ENCODE assay signal across 8 mouse cellular contexts in the genomic region with DNA sequence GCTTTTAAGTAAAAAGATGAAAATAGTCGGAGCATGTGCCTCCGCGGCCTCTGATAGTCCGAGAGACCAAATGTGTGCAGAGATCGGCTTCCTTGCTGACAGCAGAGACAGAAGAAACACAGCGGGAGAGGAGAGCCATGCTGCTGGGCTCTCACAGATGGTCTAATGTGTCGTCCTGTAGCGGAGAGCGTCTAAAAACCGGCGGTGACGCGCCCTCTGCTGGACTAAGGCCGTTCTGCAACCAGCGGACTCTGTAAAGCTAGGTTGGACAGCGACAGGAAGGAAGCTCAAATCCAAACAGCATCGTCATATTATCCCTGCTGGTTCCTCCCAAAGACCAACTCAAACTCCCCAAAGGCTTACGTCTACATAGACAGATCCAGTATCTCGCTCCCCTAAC. TPM values are rescaled to one million over a fixed set of nuclear protein-coding genes. Genes with fewer than 3 reads are reported as not detected.
DNase-seq lines count a peak whose midpoint lies in the region; ATAC-seq and TF ChIP-seq lines count a peak whose summit lies in the region.

No protein-coding gene starts in this region.

- peak; percentile 89 for TF ChIP-seq RAD21 in MEL (IDR thresholded peaks at IDR 0.05; ENCODE audit: low read depth, low read length)

- no peak overlapping the region for H3K27ac ChIP-seq in MEL (ENCODE audit: control insufficient read depth, low read depth, low read length)
- peak overlapping the region; percentile 85 for H3K27ac ChIP-seq in hindbrain, embryonic 12.5 days

- no peaks in the 10 kb centered on the region for H3K9me3 ChIP-seq in MEL (replicated peaks; ENCODE audit: insufficient read depth, low read length)
- H3K9me3 ChIP-seq in hindbrain, embryonic 12.5 days (replicated peaks): no peaks in the 10 kb centered on the region

- no peak overlapping the region for H3K9ac ChIP-seq in MEL (ENCODE audit: control insufficient read depth, low read depth, low read length, poor library complexity, severe bottlenecking)
- no peak overlapping the region for H3K9ac ChIP-seq in hindbrain, embryonic 12.5 days

- H3K4me2 ChIP-seq in hindbrain, embryonic 12.5 days (replicated peaks): peak overlapping the region; percentile 52

- H3K79me2 ChIP-seq in MEL (ENCODE audit: control insufficient read depth, insufficient read depth, low read length, poor library complexity): no peaks in the 10 kb centered on the region

- TF ChIP-seq POLR2A in MEL (IDR thresholded peaks at IDR 0.05; ENCODE audit: control insufficient read depth in 1 of 2, insufficient read depth in 1 of 2, low read depth in 1 of 2, low read length in 2 of 2, poor library complexity in 1 of 2): no peak

- ATAC-seq in hindbrain, embryonic 12.5 days (ENCODE audit: low FRiP score): peak; percentile 51

- under 1% methylated on average over 19 of the region's 19 CpGs for WGBS in hindbrain, embryonic 12.5 days

- no peak for TF ChIP-seq EP300 in MEL (IDR thresholded peaks at IDR 0.05; ENCODE audit: low read depth in 1 of 2, low read length in 2 of 2)

- peak; percentile 88 for DNase-seq in MEL (ENCODE audit: low read depth, low spot score)
- peak; percentile 94 for DNase-seq in cerebellum, adult 9-11 months
- peak; percentile 78 to 89 for DNase-seq in frontal cortex, postnatal 10 days (ENCODE audit: low spot score in 2 of 2)
- peak; percentile 94 to 95 for DNase-seq in layer of hippocampus, postnatal 14 days (ENCODE audit: low spot score in 2 of 2)
- peak; percentile 93 for DNase-seq in lung, postnatal 10 days
- peak; percentile 87 for DNase-seq in ovary, postnatal 36 days (ENCODE audit: low spot score)
- DNase-seq in thymus, postnatal 14 days: peak; percentile 85

- H3K36me3 ChIP-seq in MEL (ENCODE audit: control insufficient read depth in 1 of 2, insufficient read depth in 2 of 2, low read length in 2 of 2): no peaks in the 10 kb centered on the region
- H3K36me3 ChIP-seq in hindbrain, embryonic 12.5 days: no peaks in the 10 kb centered on the region

- TF ChIP-seq CTCF in MEL (IDR thresholded peaks at IDR 0.05 in 2 of 3, conservative IDR thresholded peaks at IDR 0.05 in 1 of 3; ENCODE audit: control insufficient read depth in 1 of 3, insufficient read depth in 1 of 3, low read depth in 2 of 3, low read length in 3 of 3, poor library complexity in 1 of 3, severe bottlenecking in 1 of 3): peak; percentile 94 to 99 (median 99)

- no peaks in the 10 kb centered on the region for H3K4me1 ChIP-seq in MEL (ENCODE audit: control insufficient read depth in 1 of 2, insufficient read depth in 2 of 2, low read length in 2 of 2)
- H3K4me1 ChIP-seq in hindbrain, embryonic 12.5 days: peaks cover 34% of the 10 kb centered on the region

- peaks cover 2 to 9% of the 10 kb centered on the region in 2 experiments; a peak in 3 of 4 replicates for H3K27me3 ChIP-seq in MEL (ENCODE audit: control insufficient read depth in 1 of 2, insufficient read depth in 2 of 2, low read length in 2 of 2)
- no peaks in the 10 kb centered on the region for H3K27me3 ChIP-seq in hindbrain, embryonic 12.5 days

- H3K4me3 ChIP-seq in MEL (ENCODE audit: control insufficient read depth in 1 of 2, insufficient read depth in 1 of 2, low read depth in 2 of 2, low read length in 2 of 2): no peak overlapping the region
- H3K4me3 ChIP-seq in hindbrain, embryonic 12.5 days: peak overlapping the region; percentile 19

TF ChIP-seq in MEL, 35 proteins besides CTCF, POLR2A, EP300 and RAD21:
- TF ChIP-seq SMC3 (IDR thresholded peaks at IDR 0.05; ENCODE audit: low read depth, low read length) (peak; percentile 98), CHD1 (IDR thresholded peaks at IDR 0.05; ENCODE audit: low read depth, low read length) (no peak), ZC3H11A (IDR thresholded peaks at IDR 0.05; ENCODE audit: low read depth, low read length) (peak; percentile 75), JUND (IDR thresholded peaks at IDR 0.05; ENCODE audit: low read depth, low read length) (no peak), MYB (IDR thresholded peaks at IDR 0.05; ENCODE audit: low read depth, low read length) (no peak), SIN3A (IDR thresholded peaks at IDR 0.05; ENCODE audit: low read length) (peak; percentile 49; the same call in 1 of the 2 replicates), ELF1 (IDR thresholded peaks at IDR 0.05; ENCODE audit: low read depth, low read length) (no peak), HCFC1 (IDR thresholded peaks at IDR 0.05; ENCODE audit: low read depth, low read length) (0 out of 2 replicates have a peak, but pooled peaks have one; percentile 17)

RNA-seq across cellular contexts. Expression of a gene that starts 23.8 kb away (rescaled TPM):
- 3.3 and 3.8 TPM in 2 replicates for total RNA-seq in MEL (2012; rRNA removed)
- 1 to 10 TPM in 1 of 2 experiments, not detected in 1; 8.8 TPM for polyA plus RNA-seq in MEL (2012; ENCODE audit: insufficient read depth in 1 of 2, insufficient read length in 2 of 2, low read depth in 1 of 2, low replicate concordance in 2 of 2, missing spikeins in 1 of 2)
- 85.3 and 93.4 TPM in 2 replicates for polyA plus RNA-seq in hindbrain, embryonic 12.5 days (2016; fragmentation: Nextera tagmentation; extraction: Ambion mirVana)
- 100 to 1,000 TPM; 412 to 440 TPM for total RNA-seq in layer of hippocampus, postnatal 14 days (2021)

RNA-seq across cellular contexts. Expression of a gene that starts 26.3 kb away (rescaled TPM):
- not detected in 2 replicates for total RNA-seq in MEL (2012; rRNA removed)
- not detected for polyA plus RNA-seq in MEL (2012; ENCODE audit: insufficient read depth in 1 of 2, insufficient read length in 2 of 2, low read depth in 1 of 2, low replicate concordance in 2 of 2, missing spikeins in 1 of 2)
- polyA plus RNA-seq in hindbrain, embryonic 12.5 days (2016; fragmentation: Nextera tagmentation; extraction: Ambion mirVana): 0.18 and 0.44 TPM in 2 replicates
- 1 to 10 TPM; 4.6 to 5.4 TPM for total RNA-seq in layer of hippocampus, postnatal 14 days (2021)

RNA-seq across cellular contexts. Expression of a gene that starts 33.7 kb away (rescaled TPM):
- total RNA-seq in MEL (2012; rRNA removed): not detected in 2 replicates
- polyA plus RNA-seq in MEL (2012; ENCODE audit: insufficient read depth in 1 of 2, insufficient read length in 2 of 2, low read depth in 1 of 2, low replicate concordance in 2 of 2, missing spikeins in 1 of 2): not detected
- polyA plus RNA-seq in hindbrain, embryonic 12.5 days (2016; fragmentation: Nextera tagmentation; extraction: Ambion mirVana): 0.10 and 0.40 TPM in 2 replicates
- total RNA-seq in layer of hippocampus, postnatal 14 days (2021): under 1 TPM; 0.60 to 0.71 TPM

Comparison
In these comparisons a context has a peak if more than half of its experiments do, and no peak if none do; other contexts are left out.
1. RNA of a gene that starts 23.8 kb away (total RNA-seq): 412 to 440 TPM in layer of hippocampus, postnatal 14 days; 3.3 to 3.8 TPM in MEL; every median in the first group is over 10 times any median in the second.
2. Peak in every context shown above with its lines, with median percentiles within 50 percentile points of each other: DNase-seq.